Mouse (Mus musculus): ENCODE measurements at regions not wholly inside any gene's neighbourhood (a gene's known extent, or its start where the extent isn't known, plus 50 kb on each side); places are given as distances from the start of the nearest gene placed in this dataset.
"Not testable (repeated sequence)": the region's sequence is repeated elsewhere in the genome, so short reads cannot be mapped to it uniquely, and the experiment has no call there.

DNA sequence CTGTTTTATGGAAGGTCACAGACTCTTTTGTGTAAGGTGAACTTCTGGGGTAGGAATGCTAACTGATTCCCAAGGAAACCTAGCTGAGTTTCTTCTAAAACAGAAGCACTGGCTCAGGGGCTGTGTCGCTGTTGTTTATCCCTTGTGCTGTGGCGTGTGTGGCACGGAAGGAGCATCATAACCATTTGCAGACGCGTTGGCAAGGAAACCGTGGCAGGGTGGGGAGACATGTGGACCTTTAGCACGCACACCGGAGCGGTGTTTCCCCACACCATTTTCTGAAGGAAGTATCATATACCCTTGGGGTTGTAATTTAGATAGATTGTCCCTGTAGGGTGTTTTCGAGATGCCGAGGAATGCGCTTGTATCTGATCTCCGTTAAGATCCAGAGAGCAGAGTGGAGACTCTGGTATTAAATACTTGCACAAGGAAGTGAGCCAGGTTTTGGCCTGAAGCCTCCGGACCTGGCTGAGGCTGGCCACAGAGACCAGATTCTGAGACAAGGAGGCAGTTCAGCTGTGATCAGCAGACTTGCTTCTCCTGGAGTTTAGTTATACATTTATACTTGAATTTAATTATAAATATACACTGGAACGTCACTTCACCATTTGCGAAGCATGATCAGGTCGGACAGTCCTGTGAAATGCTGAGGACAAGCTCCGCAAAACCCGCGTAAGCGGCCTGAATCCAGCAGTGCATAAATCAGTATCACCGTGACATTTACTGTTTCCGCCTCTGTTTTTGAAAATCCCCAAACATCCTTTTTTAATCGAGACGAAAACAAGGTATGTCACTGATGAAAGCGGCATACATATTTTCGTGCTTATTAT is 84.5 kb upstream of the Adgrl2 start:
- no peak for DNase-seq (ENCODE audit: low spot score in 2 of 2)

DNA sequence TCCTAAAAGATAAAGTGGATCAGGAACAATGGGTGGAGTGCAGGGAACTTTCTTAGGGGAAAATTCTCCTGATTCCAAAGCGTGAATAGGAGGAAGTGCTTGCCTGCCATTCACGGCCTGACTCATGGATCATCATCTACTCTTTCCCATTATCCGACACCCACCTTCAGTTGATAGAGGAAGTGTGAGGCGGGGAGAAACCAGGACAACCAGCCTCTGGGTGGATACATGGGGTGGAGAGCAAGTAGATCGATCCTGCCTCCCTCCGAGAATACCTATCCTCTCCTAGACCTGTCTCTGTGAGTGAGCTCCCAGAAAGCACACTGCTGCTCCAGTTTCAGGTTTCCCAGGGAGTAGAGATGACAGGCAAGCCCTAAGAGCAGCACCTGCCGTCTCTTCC is 79.8 kb upstream of the Adgrl2 start:
- DNase-seq (ENCODE audit: low spot score in 2 of 2), result no peak

DNA sequence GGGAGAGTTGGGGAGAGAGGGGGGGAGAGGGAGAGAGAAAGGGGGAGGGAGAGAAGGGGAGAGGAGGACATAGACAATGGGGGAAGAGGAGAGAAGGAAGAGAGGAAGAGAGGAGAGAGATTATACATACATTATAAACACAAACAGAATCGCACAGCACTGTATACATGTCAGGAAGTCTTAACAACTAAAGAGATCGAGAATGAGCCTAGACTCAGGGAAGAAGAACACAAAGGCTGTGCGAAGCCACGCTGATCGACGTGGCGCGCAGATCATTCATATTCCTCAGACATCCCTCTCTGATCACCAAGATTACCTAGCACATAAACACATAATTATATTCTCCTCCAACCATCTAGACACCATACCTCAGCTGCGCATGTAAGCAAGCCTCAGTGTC is 79.1 kb upstream of the Adgrl2 start:
- no peak for DNase-seq (ENCODE audit: low spot score in 2 of 2)

DNA sequence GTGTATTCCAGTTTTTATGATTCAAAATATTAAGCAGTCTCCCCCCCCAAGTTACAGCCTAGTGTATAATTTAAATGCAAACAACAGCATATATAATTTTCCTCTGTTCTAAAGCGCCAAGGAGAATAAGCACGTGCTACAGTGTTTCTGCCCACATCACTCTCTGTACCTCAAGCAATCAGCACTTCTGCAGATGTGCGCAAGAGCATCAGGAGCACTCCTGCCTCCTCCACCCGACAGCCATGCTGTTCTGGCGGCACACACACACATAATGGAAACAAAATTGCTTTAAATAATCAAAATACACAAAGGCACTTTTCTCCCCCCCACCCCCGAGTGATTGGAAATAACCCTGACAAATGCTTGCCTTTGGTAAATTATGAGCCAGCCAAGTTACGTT is 78.5 kb upstream of the Adgrl2 start:
- no peak for DNase-seq (ENCODE audit: low spot score in 2 of 2)

DNA sequence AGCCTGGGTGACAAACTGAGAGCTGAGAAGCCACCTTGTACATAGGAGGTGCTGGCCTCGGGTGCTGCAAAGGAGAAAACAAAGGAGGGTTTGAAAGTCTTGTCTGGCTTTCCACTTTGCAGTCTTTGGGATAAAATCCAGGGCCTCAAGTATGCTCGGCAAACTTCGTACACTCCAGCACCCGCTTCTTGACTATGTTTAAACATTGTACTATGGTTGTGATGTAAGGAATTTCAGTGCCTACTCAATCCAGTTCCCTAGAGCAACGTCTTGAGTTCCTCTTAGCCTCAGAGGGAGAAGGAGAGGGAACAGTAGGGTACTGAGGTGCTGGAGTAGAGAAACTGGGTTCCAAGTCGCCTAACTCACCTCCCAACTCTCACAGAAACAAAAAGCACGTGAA is 77.4 kb upstream of the Adgrl2 start:
- DNase-seq (ENCODE audit: low spot score in 2 of 2), result no peak

DNA sequence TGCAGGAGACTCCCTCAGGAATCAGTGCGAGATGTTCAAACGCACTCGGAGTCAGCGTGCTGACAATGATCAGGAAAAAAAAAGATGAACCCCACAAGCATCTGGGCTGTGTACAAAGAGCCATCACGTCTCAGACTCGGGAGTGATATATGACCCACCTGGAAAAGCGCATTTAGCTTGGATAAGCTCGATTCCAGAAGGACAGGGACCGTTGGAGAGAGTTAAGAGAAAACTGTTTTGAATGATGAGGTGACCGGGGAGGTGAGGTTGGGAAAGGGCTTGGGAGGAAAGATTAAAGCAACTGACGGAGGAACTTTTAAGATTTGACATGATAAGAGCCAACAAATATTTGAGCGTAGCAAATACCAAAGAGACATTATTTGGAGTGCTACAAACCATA is 64.7 kb upstream of the Adgrl2 start:
- DNase-seq (ENCODE audit: low spot score in 2 of 2), result no peak

DNA sequence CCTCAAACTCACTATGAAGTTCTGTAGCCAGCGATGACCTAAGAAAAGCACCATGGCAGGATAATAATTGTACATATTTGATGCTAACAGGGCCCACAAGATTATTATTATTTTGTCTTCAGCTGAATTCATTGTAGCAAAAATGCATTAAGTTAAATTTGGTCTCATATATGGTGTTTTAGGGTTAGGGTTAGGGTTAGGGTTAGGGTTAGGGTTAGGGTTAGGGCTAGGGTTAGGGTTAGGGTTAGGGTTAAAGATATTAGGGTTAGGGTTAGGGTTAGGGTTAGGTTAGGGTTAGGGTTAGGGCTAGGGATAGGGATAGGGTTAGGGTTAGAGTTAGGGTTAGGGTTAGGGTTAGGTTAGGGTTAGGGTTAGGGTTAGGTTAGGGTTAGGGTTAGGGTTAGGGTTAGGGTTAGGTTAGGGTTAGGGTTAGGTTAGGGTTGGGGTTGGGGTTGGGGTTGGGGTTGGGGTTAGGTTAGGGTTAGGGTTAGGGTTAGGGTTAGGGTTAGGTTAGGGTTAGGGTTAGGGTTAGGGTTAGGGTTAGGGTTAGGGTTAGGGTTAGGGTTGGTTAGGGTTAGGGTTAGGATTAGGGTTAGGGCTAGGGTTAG is 62.0 kb upstream of the Adgrl2 start:
- DNase-seq (ENCODE audit: low spot score in 2 of 2), result not testable (repeated sequence)

DNA sequence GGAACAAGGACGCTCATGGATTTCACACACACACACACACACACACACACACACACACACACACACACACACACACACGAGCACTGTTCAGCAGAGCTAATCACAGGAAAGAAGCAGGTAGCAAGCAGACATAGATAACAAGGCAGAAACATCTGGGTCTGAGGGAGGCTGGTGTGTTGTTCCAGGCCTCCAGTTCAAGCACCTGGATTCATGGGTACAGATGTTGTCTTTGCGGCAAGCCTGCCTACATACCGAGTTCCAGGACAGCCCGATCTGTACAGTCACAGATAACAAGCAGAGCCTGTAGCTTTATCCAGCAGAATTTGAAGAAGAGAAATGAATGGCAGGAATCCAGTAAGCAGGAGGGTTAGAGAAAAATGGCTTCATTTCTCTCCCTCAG is 55.0 kb upstream of the Adgrl2 start:
- DNase-seq (ENCODE audit: low spot score in 2 of 2), result no peak

DNA sequence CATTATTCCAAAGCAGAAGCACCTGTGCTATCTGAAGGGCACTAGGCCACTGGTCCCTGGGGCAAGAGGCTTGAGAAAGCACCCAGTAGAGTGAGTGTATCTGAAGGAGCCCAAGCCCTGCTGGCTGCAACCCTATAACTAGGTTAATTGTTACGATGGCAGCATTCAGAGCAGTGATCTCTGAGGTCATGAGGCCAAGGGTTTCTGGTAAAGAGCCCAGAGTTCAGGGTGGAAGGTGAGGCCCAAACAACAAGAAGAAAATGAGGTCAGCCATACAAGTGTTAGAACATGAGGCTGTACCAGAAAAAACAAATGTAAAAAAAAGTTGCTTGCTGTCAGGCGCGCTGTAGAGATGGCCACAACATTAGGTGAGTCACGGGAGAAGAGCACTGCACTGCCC is 53.5 kb upstream of the Adgrl2 start:
- no peak for DNase-seq (ENCODE audit: low spot score in 2 of 2)

DNA sequence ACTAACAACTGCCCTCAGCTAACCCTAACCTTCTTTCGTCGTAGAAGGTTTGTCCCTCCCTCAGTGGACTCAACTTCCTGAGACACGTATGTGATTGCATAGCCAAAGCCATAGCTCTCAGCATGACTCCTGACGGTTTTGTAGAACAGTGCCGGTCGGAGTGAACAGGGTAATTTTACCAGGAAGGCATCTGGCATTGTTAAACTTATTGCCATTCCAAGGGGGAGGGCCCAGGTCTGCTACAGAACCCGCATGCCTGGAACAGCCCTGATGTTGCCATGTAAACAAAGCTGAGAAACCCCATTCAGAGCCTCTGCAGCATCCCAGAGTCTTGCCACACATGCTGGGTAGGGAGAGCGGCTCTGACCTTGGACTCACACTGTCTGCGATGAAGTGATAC is 52.2 kb upstream of the Adgrl2 start:
- DNase-seq (ENCODE audit: low spot score in 2 of 2), result no peak

DNA sequence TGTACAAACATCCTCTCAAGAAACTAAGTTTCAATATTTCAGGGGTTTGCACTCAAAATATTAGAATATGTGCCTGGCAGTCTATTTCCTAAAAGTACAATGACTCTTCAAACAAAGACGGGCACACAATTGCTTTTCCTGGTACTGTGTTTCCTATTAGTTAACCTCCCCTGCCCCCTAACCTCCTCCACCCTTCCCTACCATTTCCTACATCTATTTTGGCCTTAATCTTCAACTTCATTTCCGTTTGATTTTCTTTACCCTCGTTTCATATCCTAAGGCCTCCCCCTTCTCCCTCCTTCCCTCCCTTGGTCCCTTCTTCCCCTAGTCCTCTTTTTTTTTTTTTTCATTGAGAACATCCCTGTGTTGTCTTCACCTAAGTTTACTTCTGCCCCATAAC is 50.8 kb upstream of the Adgrl2 start:
- DNase-seq (ENCODE audit: low spot score in 2 of 2), result no peak
